Mouse (Mus musculus) layer of hippocampus, adult 18-20 months (tissue): ENCODE data around the gene Clstn3. TPM values are rescaled to one million over a fixed set of nuclear protein-coding genes. Genes with fewer than 3 reads are reported as not detected.
"Not testable (repeated sequence)": the region's sequence is repeated elsewhere in the genome, so short reads cannot be mapped to it uniquely, and the experiment has no call there.

Source experiments
- DNase-seq, 2 experiments: peaks; one replicate each; pipeline ENCODE4 v3.0.0; 2022; ENCODE audit warnings: low spot score in 2 of 2
- long read RNA-seq: library from polyadenylated mRNA; stranded (forward); transcript quantifications from one replicate; pipeline ENCODE4 v2.0.0, GENCODE M21; 2021
- total RNA-seq, 2 experiments: library from RNA; stranded (reverse); gene quantifications; 2 replicates each; pipeline ENCODE4 v1.2.3; 2021

Clstn3 gene
- 100 to 1,000 TPM; 269 to 293 TPM for total RNA-seq
- long read RNA-seq, full-length matches to known transcripts: 273 of 333 reads
- long read RNA-seq, partial matches to known transcripts: 43 of 333 reads
- long read RNA-seq, other reads (novel, unspliced or antisense): 17 of 333 reads

DNA sequence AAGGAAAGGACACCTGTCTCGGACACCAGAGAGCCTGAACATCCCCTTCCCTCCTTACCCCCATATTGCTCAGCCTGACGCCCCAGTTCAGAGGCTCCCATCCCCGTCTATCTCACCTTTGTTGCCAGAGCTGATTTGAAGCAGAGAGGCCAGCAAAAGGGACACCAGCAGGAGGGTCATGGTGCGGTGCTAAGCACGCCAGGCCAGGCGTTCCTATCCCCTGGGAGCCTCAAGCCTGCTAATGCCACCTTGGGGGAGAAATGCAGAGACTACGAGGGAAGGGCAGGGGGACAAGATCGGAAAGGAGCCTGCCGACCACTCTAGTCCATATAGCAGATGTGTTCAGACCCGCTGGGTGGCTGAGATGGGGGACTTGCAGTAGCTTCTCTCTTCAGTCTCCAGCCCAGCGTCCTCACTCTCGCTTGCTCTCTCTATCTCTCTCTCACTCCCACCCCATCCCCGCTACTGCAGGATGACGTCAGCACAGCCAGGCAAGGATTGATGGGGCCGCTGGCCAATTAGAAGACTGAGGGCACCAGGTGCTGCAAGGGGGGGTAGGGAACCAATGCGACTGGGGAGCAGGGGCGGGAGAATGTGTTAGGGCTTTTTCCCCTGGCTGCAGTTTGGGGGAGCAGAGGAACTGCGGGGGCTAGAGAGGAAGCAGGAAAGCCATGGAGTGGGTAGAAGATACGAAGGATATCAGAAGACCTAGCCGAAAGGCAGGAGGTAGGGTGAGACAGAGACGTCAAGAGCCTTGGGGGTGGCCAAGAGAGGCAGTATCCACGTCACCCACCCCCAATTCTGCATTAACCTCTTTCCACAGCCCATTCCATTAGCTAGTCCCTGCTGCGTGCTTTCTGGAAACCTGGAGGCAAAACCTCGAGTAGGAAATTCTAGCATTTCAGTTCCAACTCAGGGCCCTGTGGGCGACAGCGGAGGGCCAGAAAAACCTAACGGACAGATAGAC, at the start of gene Clstn3:
Clstn3 (minus strand) TSS at position 490 of the 967 bp plus-strand sequence.
- peak; percentile 91 to 96 for DNase-seq

DNA sequence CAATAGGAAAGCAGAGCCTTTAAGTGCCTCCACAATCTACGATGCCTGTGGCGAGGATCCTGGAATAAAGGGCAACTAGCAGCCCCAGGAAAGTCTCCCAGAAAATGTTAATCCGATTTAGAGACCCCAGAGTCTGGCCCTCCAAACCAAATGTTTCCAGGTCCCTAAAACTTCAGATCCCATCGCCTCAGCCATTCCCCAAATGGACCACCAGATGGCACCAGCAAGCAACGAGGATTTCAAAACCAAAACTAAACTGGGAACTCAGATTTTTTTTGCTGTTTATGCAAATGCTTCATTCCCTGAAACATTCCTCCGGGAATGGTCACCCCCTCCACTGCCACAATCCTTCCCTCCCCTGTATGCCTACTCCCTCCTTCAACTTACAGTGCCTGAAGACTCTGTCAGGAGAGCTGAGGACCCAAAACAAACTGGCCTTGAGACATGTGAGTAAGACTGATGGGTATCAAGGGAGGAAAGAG, 47.8 kb upstream of the Clstn3 start, which contains the start of gene C1ra:
C1ra (plus strand) TSS at position 51 of the 482 bp plus-strand sequence.
- DNase-seq: peak; percentile 21 to 73

DNA sequence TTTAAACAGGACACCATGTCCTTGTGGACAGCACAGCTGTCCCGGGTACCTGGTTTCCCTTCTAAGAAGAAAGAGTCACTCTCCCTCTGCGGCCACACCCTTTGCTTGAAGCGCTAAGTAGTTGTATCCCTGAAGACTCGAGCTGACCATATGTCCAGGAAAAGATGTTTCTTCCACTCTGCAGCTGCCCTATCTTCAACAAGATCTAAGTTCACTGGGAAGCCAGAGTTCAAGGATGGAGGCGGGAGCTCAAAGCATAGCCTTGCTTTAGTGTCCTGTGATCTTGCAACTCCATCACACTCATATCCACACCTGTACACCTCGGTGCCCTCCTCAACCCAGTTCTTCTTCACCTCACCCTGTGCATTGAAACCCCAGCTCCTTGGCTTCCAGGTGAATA, 47.3 kb upstream of the Clstn3 start:
- no peak for DNase-seq

DNA sequence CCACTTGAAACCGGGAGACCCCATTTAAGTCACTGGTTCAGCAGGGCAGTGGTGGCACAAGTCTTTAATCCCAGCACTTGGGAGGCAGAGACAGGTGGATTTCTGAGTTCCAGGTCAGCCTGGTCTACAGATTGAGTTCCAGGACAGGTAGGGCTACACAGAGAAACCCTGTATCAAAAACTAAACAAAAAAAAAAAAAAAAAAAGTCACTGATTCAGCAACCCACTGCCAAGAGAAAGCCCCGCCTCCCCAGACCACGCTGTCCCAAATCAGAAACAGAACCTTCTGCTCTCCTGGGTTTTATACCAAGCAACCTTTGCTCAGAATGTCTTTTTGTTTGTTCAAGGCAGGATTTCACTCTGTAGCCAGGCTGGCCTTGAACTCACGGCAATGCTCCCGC, 44.6 kb upstream of the Clstn3 start:
- not testable (repeated sequence) for DNase-seq

DNA sequence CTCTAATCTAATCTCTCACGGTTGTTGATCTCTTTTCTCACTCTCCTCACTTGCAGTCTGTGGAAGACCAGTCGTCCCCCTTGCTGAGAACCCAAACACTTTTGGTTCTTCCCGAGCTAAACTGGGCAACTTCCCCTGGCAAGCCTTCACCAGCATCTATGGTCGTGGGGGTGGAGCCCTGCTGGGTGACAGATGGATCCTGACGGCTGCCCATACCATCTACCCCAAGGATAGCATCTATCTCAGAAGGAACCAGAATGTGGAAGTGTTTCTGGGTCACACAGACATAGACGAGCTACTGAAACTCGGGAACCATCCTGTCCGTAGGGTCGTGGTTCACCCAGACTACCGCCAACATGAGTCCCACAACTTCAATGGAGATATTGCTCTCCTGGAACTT, 43.7 kb upstream of the Clstn3 start:
- peak in 1 of 2 experiments; percentile 25 for DNase-seq

DNA sequence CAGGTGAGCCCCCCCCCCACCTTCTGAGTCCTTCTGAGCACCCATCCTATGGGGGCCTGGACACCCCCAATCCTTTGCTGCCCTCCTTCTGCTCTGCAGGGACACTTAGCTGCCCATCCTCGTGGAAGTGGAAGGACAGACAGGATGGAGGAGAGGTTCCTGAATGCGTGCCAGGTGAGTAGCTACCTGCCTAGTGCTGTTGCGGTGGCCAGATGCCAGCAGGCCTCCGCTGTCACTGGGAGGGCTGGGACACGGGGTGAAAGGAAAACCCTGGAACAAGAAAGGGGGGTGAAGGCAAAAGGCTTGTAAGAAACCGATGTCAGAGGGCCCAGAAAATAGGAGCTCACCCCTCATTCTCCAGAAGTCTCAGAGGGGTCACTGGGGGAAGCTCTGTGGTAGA, 42.4 kb upstream of the Clstn3 start:
- DNase-seq: no peak

DNA sequence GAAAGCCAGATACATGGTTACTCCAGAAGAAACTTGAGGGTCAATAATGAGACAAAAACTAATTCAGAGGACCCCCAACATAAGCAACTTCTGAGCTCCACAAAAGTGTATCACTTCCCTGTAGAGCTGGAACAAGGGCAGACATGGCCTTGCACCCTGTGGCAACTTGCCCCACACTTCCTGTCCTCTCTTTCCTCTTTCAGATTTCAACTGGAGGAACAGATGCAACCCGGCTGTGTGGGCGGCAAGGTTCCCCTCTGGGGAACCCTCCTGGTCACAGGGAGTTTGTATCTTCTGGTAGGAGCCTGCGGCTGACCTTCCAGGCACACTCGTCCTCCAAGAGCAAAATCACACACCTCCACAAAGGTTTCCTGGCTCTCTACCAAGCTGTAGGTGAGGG, 40.4 kb upstream of the Clstn3 start:
- no peak for DNase-seq

DNA sequence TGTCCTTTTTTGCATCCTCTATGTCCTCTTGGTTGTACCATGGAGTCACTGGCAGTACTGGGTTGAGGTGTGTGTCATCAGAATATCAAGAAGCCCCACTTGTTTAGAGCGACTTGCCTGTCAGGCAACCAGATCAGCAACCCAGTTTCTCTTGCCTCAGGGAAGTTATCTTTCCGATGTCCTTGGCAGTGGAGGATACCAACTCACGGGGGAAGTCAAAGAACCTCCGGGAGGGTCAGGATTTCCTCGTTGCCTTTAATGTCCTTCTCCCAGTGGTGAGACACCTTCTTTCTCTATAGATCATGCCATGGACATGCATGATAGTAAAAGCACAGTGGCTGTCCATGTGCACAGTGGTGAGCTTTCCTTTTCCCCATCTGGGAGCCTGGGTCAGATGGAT, 37.4 kb upstream of the Clstn3 start:
- DNase-seq: no peak

DNA sequence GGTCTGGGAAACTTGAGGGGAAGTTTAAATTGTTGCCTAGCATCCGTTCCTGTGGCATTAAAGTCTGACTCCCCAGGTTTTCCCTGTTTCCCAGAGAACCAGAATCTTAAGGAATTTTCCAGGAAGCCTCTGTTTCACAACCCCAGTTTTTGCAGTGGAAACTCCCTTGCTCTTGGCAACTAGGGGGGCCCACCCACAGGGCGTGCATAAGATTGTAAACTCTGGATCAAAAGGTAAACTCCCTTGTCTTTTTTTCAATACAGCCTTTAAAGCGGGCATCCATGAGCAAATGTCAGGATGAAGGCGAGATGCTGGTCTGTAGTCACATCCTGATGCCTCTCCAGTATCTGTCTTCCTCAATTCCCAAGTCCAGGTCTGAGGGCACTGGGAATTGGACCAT, 36.9 kb upstream of the Clstn3 start:
- no peak for DNase-seq

DNA sequence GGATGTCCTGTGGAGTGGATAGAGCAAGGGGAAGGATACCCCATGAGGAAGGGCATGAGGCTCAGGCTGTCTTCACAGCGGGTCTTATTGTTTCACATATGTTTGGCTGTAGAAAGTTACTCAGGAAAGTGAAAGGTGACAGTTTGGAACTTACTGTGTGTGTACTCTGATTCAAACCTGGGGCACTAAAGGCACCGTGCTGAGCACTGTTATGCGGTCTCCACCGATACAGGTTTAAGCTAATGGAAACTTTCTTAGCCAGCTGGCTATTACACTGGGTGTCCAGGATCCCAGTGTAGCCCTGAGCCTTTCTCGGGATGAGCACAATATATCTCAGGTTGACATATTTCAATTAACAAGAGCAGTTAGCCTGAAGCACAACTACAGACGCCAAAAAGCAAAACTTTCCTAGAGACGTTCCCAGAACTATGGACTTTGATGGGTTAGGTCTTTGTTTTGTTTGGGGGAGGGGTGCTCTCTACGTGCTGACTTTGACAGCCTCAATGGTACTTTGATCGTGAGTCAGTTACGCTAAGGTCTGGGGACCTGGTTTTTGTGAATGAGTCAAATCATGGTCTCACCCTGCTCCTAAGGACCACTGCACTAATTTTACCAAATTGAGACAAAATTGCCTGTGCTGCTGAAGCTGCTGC, 35.4 kb upstream of the Clstn3 start:
- no peak for DNase-seq

DNA sequence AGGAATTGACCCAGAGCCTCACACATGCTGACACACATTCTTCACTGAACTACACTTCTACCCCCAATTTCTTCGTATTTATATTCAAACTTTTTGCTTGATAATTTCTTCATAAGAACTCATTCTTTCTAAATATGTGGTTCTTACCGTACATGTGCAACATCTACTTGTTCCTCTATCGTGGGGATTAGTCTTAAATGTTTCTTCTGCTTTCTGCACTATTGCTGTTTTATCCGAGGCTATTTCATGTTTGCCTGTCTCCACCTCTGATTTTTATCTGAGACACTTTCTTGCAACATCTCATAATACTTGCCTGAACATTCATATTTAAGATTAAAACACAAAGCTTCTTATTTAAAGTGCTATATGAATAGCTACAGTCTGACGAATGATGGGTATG, 31.5 kb upstream of the Clstn3 start:
- DNase-seq: no peak

DNA sequence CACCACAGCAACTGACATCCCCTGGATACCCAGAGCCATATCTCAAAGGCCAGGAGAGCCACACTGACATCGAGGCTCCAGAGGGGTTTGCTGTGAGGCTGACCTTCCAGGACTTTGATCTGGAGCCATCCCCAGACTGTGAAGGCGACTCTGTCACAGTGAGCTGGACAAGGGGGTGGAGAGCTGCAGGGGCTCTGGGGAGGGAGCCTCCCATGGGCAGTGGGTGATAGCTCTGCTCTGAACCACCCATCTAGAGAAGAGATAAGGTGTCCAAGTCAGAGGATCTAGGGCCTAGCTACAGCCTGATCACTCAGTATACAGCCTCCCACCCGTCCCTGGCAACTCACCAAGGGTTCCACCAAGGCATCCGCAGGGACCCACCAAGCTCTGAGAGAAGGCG, 29.3 kb upstream of the Clstn3 start:
- no peak for DNase-seq

DNA sequence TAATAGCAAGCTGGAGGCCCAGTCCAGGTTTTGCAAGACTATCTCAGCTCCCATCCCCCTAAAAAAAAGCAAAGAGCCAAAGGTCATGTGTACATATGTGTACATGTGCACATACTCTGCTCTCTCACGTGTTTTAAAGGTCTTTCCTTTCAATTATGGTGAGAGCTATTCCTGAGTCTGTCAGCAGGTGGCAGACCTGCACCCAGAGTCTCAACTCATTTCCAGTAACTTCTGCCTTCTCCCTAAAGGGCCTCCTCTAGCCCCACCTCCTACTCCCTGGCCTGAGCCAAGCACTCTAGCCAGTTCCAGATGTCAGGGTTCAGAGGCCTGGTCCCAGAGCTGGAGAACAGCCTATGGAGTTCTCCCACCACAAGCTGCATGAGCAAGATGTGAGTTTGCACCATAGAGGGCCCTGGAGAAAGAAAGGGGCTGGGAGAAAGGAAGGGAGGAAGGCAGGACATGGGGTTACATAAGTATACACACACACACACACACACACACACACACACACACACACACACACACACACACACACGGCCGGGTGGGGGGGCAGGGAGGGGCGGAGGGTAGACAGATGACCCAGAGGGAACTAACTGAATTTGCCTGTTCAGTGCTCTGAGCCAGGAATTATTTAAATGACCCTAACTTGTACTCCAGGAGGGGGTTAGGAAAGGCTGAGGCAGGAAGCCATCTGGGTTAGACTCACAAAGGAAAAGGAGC, 28.4 kb upstream of the Clstn3 start, which contains the start of gene C1rl:
C1rl (plus strand) TSS at position 272 of the 720 bp plus-strand sequence.
- peak in 1 of 2 experiments; percentile 79 for DNase-seq

DNA sequence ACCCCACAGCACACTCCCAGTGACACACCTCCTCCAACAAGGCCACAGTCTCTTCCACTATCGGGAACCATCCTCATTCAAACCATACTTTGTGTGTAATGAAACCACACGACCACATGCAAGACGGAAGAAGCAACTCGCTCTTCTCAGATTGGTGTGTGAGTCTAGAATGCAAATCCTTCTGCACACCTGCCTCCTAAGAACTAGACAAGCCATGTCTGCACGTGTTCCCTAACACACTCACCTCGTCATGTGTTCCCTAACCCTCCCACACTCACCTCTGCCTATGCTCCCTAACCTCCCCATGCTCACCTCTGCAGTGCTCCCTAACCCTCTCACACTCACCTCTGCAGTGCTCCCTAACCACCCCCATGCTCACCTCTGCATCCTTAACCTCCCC, 26.8 kb upstream of the Clstn3 start:
- DNase-seq: no peak

DNA sequence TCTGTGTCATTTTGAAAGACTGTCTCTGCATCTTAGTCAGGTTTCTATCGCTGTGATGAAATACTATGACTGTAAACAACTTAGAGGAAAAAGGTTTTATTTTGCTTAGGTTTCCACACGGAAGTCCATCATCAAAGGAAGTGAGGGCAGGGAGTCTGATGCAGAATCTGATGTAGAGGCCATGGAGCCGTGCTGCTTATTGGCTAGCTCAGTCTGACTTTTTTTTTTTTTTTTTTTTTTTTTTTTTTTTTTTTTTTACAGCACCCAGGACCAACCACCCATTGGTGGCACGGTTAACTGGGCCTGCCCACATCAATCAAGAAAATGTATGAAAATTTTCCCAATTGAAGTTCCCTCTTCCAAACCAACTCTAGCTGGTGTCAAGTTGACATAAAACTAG, 24.4 kb upstream of the Clstn3 start:
- no peak for DNase-seq

DNA sequence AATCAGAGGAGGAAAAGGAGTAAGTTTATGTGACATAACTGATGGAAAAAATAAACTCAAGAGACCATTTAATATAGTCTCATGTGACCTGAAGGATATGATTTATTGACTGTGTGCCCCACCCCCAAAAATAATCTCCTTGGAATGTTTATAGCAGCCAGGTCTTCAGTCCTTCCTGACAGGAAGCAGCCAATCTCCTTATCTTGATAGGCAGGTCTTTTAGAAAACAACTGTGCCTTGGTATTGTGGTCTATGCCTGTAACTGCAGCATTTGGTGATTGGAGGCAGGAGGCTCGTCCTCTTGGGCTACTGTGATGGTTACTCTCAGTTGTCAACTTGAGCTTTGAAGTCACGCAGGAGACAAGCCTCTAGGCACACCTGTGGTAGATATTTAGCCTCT, 22.9 kb upstream of the Clstn3 start:
- no peak for DNase-seq

DNA sequence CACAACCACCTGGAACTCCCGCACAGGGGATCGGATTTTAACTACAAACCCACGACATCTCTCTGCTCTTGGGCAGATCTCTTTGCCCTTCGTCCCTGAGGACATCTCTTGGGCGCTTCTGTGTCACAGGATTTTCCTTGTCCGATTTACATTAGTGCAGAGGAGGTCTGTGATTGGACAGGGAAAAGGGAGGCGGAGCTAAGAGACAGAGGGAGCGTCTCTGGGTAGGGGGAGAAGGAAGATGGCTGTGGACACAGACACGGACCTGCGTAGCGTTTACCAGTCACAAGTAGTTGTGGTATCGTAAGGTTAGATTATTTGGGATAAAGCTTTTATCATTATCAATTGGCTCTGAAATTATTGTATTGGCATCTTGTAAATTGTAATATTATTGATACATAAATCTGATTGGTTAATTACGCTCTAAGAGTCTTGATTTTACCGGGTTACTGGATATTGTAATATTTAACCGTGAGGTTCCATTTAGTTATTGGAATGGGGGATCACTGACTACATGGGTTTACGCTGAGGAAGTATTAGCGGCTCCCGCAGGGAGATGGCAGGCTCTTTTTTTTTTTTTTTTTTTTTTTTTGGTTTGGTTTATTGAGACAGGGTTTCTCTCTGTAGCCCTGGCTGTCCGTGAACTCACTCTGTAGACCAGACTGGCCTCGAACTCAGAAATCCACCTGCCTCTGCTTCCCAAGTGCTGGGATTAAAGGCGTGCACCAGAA, 21.0 kb upstream of the Clstn3 start:
- DNase-seq: no peak

DNA sequence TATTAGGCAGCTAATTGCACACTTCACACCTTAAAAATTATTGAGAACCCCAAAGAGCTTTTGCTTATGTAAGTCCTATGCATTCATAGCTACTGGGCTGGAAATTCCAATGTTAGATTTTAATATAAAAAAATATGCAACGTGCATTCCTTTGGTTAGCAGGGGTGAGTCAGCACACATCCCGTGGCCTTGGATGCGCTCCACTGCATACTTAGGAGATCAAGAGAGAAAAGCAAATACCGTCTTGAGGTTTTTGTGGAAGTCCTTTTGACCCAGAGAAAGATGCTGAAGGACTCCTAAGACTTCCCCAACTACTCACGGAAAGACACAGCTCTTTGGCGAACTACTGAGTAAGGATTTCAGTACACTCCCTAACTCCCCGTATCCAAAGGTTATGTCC, 20.3 kb upstream of the Clstn3 start:
- no peak for DNase-seq

DNA sequence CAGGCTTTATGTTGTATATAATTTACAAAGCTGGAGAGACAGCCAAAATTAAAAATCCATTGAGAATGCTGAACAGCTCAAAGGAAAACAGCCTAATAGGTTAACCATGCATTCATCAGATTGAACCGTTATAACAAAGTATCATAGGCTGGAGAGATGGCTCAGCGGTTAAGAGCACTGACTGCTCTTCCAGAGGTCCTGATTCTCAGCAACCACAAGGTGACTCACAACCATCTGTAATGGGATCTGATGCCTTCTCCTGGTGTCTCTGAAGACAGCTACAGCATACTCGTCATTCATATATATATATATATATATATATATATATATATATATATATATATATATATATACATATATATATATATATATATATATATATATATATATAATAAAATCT, 19.2 kb upstream of the Clstn3 start:
- DNase-seq: not testable (repeated sequence)

DNA sequence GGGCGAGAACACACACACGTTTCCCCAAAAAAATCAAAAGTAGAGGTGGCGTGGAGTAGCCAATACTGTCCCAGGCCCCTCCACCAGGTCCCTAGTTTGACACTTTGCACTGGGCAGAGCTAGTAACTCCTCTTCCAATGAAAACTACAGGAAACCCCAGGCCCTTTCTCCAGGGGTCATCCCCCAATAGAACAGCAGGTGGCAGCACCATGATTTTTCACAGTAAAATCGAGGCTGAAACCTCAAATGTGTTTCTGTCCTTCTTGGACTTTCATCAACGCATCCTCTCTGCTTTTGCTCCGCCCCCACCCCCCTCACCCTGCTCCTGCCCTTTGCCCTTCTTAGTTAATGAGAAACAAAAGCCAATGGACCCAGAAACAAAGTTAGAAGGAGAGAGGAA, 17.0 kb upstream of the Clstn3 start:
- DNase-seq: peak in 1 of 2 experiments; percentile 55
